Mouse (Mus musculus): ENCODE measurements at regions not wholly inside any gene's neighbourhood (a gene's known extent, or its start where the extent isn't known, plus 50 kb on each side); places are given as distances from the start of the nearest gene placed in this dataset.
A peak's percentile ranks its signal among the peaks of the same experiment; 100 is the strongest.

DNA sequence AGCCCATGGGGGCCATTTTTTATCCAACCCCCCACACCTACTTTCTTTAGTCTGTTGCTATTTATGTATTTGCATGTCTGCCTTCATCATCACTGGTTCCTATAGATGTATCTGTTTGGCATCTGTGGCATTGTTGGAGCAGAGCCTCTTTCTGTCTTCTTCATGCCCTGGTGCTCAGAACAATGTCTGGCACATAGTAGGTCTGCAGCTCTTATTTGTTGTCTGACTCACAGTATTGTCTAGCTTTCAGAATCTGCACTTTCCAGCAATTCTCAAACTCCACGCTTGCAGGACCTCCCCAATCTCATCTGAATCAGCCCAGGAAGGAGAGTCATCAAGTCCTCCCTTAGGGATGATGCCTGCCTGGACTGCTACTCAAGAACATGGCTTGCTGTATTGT, 82.9 kb upstream of the Aldh1b1 start:
- Histone ChIP-seq H3K4me3 (ENCODE audit: control insufficient read depth in 1 of 2, insufficient read depth in 1 of 2, low read depth in 2 of 2, low read length in 2 of 2) (no peak overlapping the region), H3K9ac (ENCODE audit: control insufficient read depth, low read depth, low read length, poor library complexity, severe bottlenecking) (no peak overlapping the region), H3K36me3 (ENCODE audit: control insufficient read depth in 1 of 2, insufficient read depth in 2 of 2, low read length in 2 of 2) (no peaks in the 10 kb centered on the region), H3K79me2 (ENCODE audit: control insufficient read depth, insufficient read depth, low read length, poor library complexity) (no peaks in the 10 kb centered on the region), H3K27ac (ENCODE audit: control insufficient read depth, low read depth, low read length) (no peak overlapping the region), H3K4me1 (ENCODE audit: control insufficient read depth in 1 of 2, insufficient read depth in 2 of 2, low read length in 2 of 2) (no peaks in the 10 kb centered on the region), H3K27me3 (ENCODE audit: control insufficient read depth in 1 of 2, insufficient read depth in 2 of 2, low read length in 2 of 2) (peaks cover 0 to 6% of the 10 kb centered on the region in 2 experiments), H3K9me3 (replicated peaks; ENCODE audit: insufficient read depth, low read length) (no peaks in the 10 kb centered on the region)
- TF ChIP-seq GATA1 (IDR thresholded peaks at IDR 0.05; ENCODE audit: low read depth, low read length) = no peak
- TF ChIP-seq ZKSCAN1 (IDR thresholded peaks at IDR 0.05; ENCODE audit: low read depth, low read length) = peak; percentile 71; the same call in 1 of the 2 replicates
- TF ChIP-seq USF2 (IDR thresholded peaks at IDR 0.05; ENCODE audit: borderline replicate concordance in 1 of 2, insufficient read depth in 1 of 2, low read depth in 1 of 2, low read length in 2 of 2) = no peak
- TF ChIP-seq TBP (IDR thresholded peaks at IDR 0.05; ENCODE audit: low read depth, low read length) = no peak
- TF ChIP-seq EP300 (IDR thresholded peaks at IDR 0.05; ENCODE audit: low read depth in 1 of 2, low read length in 2 of 2) = no peak
- DNase-seq (ENCODE audit: low read depth, low spot score) = no peak

DNA sequence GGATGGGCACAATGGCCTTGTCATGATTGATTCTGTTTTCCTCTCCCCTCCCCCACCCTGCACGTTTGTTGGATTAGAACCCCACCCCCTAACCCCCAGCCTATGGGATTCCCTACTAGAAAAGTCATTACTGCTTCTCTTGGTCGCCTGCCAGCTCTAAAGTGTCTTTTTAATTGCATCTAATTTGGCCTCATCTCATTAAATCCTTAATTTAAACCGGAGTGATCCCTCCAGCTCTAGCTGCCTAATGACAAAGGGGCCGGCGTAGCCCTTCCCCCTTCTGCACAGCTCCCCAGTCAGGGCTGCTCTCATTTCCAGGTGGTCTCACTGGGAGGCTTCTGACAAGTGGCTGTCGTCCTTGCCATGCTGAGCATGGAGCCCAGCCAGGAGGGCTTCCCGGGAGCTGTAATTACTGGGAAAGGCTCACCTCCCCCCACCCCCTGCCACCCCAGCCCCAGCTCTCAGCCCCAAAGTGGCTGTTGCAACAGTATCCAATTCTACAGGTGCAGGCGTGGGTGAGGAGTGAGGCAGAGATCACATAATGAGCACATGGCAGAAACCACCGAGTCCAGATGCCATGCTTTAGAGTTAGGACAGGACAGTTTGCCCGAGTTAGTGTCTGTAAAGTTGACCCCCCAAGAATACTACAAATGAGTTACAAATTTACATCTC, 84.8 kb upstream of the Aldh1b1 start:
- Histone ChIP-seq H3K79me2 (ENCODE audit: control insufficient read depth, insufficient read depth, low read length, poor library complexity) (no peaks in the 10 kb centered on the region), H3K4me1 (ENCODE audit: control insufficient read depth in 1 of 2, insufficient read depth in 2 of 2, low read length in 2 of 2) (no peaks in the 10 kb centered on the region), H3K27ac (ENCODE audit: control insufficient read depth, low read depth, low read length) (no peak overlapping the region), H3K9ac (ENCODE audit: control insufficient read depth, low read depth, low read length, poor library complexity, severe bottlenecking) (no peak overlapping the region), H3K9me3 (replicated peaks; ENCODE audit: insufficient read depth, low read length) (no peaks in the 10 kb centered on the region), H3K36me3 (ENCODE audit: control insufficient read depth in 1 of 2, insufficient read depth in 2 of 2, low read length in 2 of 2) (no peaks in the 10 kb centered on the region), H3K27me3 (ENCODE audit: control insufficient read depth in 1 of 2, insufficient read depth in 2 of 2, low read length in 2 of 2) (peaks cover 2 to 6% of the 10 kb centered on the region in 2 experiments), H3K4me3 (ENCODE audit: control insufficient read depth in 1 of 2, insufficient read depth in 1 of 2, low read depth in 2 of 2, low read length in 2 of 2) (no peak overlapping the region)
- no peak for TF ChIP-seq SIN3A (IDR thresholded peaks at IDR 0.05; ENCODE audit: low read length)
- TF ChIP-seq GATA1 (IDR thresholded peaks at IDR 0.05; ENCODE audit: low read depth, low read length) = no peak
- no peak for TF ChIP-seq GABPA (IDR thresholded peaks at IDR 0.05; ENCODE audit: low read depth, low read length)
- no peak for TF ChIP-seq POLR2A (IDR thresholded peaks at IDR 0.05; ENCODE audit: control insufficient read depth in 1 of 2, insufficient read depth in 1 of 2, low read depth in 1 of 2, low read length in 2 of 2, poor library complexity in 1 of 2)
- no peak for TF ChIP-seq MAFK (IDR thresholded peaks at IDR 0.05; ENCODE audit: borderline replicate concordance, low read depth, low read length)
- no peak for TF ChIP-seq NELFE (IDR thresholded peaks at IDR 0.05; ENCODE audit: low read depth, low read length)
- TF ChIP-seq JUND (IDR thresholded peaks at IDR 0.05; ENCODE audit: low read depth, low read length) = no peak
- no peak for TF ChIP-seq TAL1 (IDR thresholded peaks at IDR 0.05; ENCODE audit: low read length)
- no peak for TF ChIP-seq KAT2A (conservative IDR thresholded peaks at IDR 0.05; ENCODE audit: low read depth, low read length)
- TF ChIP-seq TCF12 (IDR thresholded peaks at IDR 0.05; ENCODE audit: low read depth, low read length) = no peak
- no peak for DNase-seq (ENCODE audit: low read depth, low spot score)
